Mouse (Mus musculus): ENCODE measurements around the gene Ftl1. TPM values are rescaled to one million over a fixed set of nuclear protein-coding genes. Genes with fewer than 3 reads are reported as not detected.
"Not testable (repeated sequence)": the region's sequence is repeated elsewhere in the genome, so short reads cannot be mapped to it uniquely, and the experiment has no call there.

Gene Ftl1
- 6,674 and 7,026 TPM in 2 replicates for polyA plus RNA-seq (2015; fragmentation: Nextera tagmentation; extraction: Ambion mirVana)

DNA sequence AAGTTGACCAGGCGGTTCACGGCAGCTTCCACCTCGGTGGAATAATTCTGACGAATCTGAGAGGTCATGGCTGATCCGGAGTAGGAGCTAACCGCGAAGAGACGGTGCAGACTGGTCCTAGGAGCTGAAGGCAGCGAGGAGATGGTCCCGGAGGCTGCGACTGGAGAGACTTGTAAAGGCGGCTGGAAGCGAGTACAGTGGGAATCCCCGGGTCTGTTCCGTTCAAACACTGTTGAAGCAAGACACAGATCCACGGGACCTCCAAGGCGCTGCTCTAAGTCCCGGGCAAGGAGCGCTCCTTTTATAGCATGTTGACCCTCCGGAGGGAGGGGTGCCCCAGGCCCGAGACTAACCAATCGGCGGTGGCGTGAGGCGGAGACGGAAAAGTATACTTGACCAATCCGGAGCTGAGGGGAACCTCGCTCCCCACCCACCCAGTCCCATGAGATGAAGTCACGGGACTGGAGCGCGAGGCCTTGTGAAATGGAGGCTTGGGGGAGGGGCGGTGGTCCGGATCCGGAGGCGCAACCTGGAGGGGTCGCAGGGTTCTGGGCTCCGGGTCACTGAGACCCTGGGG is at the start of gene Ftl1:
Gene Ftl1, minus strand, starts transcription at position 321 of the 577 bp plus-strand sequence.
- H3K27me3 ChIP-seq (ENCODE audit: insufficient read depth, low read length); H3K9me3 ChIP-seq (replicated peaks; ENCODE audit: low read length): not testable (repeated sequence)
- Histone ChIP-seq H3K36me3 (ENCODE audit: insufficient read depth, low read length) (peaks cover 15% of the 10 kb centered on the region; the same call in 1 of the 2 replicates), H3K4me3 (replicated peaks; ENCODE audit: low read depth, low read length) (peak within 1 kb of the TSS; percentile 83), H3K4me1 (replicated peaks; ENCODE audit: insufficient read depth, low read length) (peaks cover 22% of the 10 kb centered on the region), H3K27ac (peak within 1 kb of the TSS; percentile 89), H3K4me2 (ENCODE audit: low read length) (peak within 1 kb of the TSS; percentile 85), H3K9ac (ENCODE audit: low read depth, low read length) (peak within 1 kb of the TSS; percentile 80)
- DNase-seq (ENCODE audit: low spot score): peak; percentile 100
- peak; percentile 91 for ATAC-seq (replicated peaks; ENCODE audit: low FRiP score, low read depth)
- under 1% methylated on average over 25 of the region's 37 CpGs for WGBS

DNA sequence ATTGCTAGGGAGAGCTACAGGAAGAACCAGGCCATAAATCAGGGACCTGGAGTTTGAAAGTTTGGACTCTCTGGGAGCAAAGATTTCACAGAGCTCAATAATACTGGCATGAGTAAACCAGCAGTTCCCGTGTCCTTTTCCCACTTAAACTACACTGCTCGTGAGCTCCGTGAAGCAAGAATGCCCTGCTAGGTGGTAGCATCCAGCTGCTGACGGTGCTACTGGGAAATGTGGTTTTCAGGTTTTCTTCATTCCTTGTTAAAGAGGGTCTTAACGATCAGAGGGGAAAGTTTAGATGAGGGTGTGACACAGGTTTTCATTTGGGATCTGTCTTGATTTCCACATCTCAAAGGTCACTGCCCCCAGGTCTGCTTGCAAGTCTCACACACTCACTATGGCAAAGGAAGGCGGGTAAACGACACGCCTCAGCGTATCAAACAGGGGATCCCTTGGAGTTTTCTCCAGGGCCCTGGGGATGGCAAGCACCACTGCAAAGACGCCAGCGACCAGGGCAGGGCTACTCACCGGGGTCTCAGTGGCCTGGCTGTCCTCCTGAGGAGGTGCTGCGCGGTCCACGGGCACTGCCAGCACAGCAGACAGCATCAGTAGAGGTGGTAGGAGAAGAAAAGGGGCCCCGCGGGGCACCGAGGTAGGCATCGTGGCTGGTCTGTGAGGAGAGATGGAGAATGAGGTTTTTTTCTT is 49.6 kb upstream of the Ftl1 start:
- H3K36me3 ChIP-seq (ENCODE audit: insufficient read depth, low read length): no peaks in the 10 kb centered on the region
- H3K4me1 ChIP-seq (replicated peaks; ENCODE audit: insufficient read depth, low read length): peaks cover 14% of the 10 kb centered on the region
- peak overlapping the region; percentile 79 for H3K4me2 ChIP-seq (ENCODE audit: low read length)
- no peak for DNase-seq (ENCODE audit: low spot score)
- peak overlapping the region; percentile 92 for H3K27ac ChIP-seq
- TF ChIP-seq CTCF (IDR thresholded peaks at IDR 0.05; ENCODE audit: low read depth): no peak
- ATAC-seq (replicated peaks; ENCODE audit: low FRiP score, low read depth): 0 out of 2 replicates have a peak, but pooled peaks have one; percentile 3
- peak overlapping the region; percentile 69 for H3K4me3 ChIP-seq (replicated peaks; ENCODE audit: low read depth, low read length)
- no peaks in the 10 kb centered on the region for H3K27me3 ChIP-seq (ENCODE audit: insufficient read depth, low read length)
- WGBS: 14% methylated on average over 19 of the region's 19 CpGs
- peak overlapping the region; percentile 75 for H3K9ac ChIP-seq (ENCODE audit: low read depth, low read length)
- no peaks in the 10 kb centered on the region for H3K9me3 ChIP-seq (replicated peaks; ENCODE audit: low read length)

DNA sequence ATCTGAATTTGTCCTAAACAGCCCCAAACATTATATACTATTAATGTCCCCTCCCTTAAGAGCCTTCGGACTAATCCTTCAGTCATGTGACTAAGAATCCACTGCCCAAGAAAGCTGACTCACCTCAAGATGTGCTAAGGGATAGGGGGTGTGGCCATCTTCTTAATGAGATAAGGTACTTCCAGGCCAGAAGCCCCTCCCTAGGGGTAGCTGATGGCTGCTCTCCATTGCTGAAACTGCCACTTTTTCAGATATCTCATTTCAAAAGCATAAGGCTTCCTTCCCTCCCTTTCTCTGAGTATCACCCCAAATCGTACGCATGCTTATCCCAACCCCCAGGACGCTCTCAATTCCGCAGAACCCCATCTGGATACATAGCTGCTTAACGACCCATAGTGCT is 48.9 kb upstream of the Ftl1 start:
- peak overlapping the region; percentile 79 for H3K4me2 ChIP-seq (ENCODE audit: low read length)
- no peak overlapping the region for H3K27ac ChIP-seq
- TF ChIP-seq CTCF (IDR thresholded peaks at IDR 0.05; ENCODE audit: low read depth): no peak
- no peak for ATAC-seq (replicated peaks; ENCODE audit: low FRiP score, low read depth)
- WGBS: 40% methylated on average over 6 of the region's 6 CpGs
- DNase-seq (ENCODE audit: low spot score): no peak
- 0 out of 2 replicates have a peak overlapping the region, but pooled peaks have one; percentile 69 for H3K4me3 ChIP-seq (replicated peaks; ENCODE audit: low read depth, low read length)
- peaks cover 14% of the 10 kb centered on the region for H3K4me1 ChIP-seq (replicated peaks; ENCODE audit: insufficient read depth, low read length)
- H3K27me3 ChIP-seq (ENCODE audit: insufficient read depth, low read length): no peaks in the 10 kb centered on the region
- peak overlapping the region; percentile 75; the same call in 1 of the 2 replicates for H3K9ac ChIP-seq (ENCODE audit: low read depth, low read length)
- H3K36me3 ChIP-seq (ENCODE audit: insufficient read depth, low read length): no peaks in the 10 kb centered on the region
- H3K9me3 ChIP-seq (replicated peaks; ENCODE audit: low read length): no peaks in the 10 kb centered on the region

DNA sequence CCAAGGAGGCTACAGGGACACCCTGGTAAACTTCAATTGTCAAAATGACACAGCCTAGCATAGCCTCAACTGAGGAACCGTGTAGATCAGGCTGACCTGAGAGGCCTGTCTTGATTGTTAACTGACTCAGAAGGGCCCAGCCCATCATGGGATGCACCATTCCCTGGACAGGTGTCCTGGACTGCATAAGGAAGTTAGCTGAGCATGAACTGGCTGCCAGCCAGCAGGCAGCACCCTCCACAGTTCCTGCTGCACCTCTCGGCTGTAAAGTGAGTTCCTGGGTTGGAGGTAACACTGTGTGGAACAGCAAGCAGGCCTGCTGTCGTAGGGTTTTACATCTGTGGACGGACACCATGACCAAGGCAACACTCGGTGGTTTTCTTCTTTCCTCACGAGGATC is 47.9 kb upstream of the Ftl1 start:
- H3K9ac ChIP-seq (ENCODE audit: low read depth, low read length): no peak overlapping the region
- TF ChIP-seq CTCF (IDR thresholded peaks at IDR 0.05; ENCODE audit: low read depth): no peak
- H3K27ac ChIP-seq: no peak overlapping the region
- DNase-seq (ENCODE audit: low spot score) (no peak), ATAC-seq (replicated peaks; ENCODE audit: low FRiP score, low read depth) (no peak)
- H3K36me3 ChIP-seq (ENCODE audit: insufficient read depth, low read length): 0 out of 2 replicates have a peak, but pooled peaks cover 4% of the 10 kb centered on the region
- H3K4me1 ChIP-seq (replicated peaks; ENCODE audit: insufficient read depth, low read length): peaks cover 14% of the 10 kb centered on the region
- no peak overlapping the region for H3K4me3 ChIP-seq (replicated peaks; ENCODE audit: low read depth, low read length)
- no peaks in the 10 kb centered on the region for H3K27me3 ChIP-seq (ENCODE audit: insufficient read depth, low read length)
- H3K4me2 ChIP-seq (ENCODE audit: low read length): no peak overlapping the region
- no peaks in the 10 kb centered on the region for H3K9me3 ChIP-seq (replicated peaks; ENCODE audit: low read length)
- 82% methylated on average over 6 of the region's 6 CpGs for WGBS

DNA sequence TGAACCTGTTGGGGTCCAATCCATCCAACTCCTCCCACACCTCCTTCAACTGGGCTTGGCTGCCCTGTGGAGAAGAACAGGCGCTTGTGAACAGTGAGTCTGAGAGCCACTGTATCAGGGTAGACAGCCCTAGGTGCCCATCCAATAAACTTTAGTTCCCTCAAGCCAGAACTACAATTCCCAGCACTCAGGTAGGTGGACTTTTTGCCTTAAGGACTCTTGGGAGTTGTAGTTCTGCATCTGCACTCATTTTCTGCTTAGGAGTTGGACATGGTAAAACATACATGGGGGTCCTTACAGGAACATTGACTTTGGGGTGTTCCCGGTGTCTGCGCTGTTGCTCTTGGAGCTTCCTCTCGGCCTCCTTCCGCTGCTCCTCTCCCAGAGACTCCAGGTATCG is 38.7 kb upstream of the Ftl1 start:
- DNase-seq (ENCODE audit: low spot score): no peak

DNA sequence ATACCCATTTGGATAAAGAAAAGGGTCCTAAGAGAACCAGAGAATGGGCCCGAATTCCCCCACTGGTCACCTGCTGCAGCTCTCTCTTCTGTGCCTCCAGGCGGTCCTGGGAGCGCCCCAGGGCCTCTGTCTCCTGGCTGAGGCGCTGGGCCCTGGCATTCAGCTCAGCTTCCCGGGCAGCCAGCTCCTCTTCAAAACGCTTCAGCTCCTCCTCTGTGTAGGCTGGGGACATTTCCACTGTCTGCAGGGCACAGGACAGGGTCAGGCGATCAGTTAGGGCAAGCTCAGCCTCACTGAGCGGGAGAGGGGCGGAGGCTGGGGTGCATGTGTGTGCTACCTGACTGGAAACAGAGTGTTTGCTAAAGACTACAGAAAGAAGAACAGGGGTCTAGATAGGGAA is 34.9 kb upstream of the Ftl1 start:
- Histone ChIP-seq H3K4me1 (replicated peaks; ENCODE audit: insufficient read depth, low read length) (no peaks in the 10 kb centered on the region; the same call in 1 of the 2 replicates), H3K27me3 (ENCODE audit: insufficient read depth, low read length) (no peaks in the 10 kb centered on the region), H3K9ac (ENCODE audit: low read depth, low read length) (no peak overlapping the region), H3K27ac (no peak overlapping the region), H3K4me2 (ENCODE audit: low read length) (no peak overlapping the region), H3K36me3 (ENCODE audit: insufficient read depth, low read length) (peaks cover 58% of the 10 kb centered on the region), H3K9me3 (replicated peaks; ENCODE audit: low read length) (no peaks in the 10 kb centered on the region), H3K4me3 (replicated peaks; ENCODE audit: low read depth, low read length) (no peak overlapping the region)
- DNase-seq (ENCODE audit: low spot score): no peak
- no peak for ATAC-seq (replicated peaks; ENCODE audit: low FRiP score, low read depth)
- 84% methylated on average over 9 of the region's 9 CpGs for WGBS
- TF ChIP-seq CTCF (IDR thresholded peaks at IDR 0.05; ENCODE audit: low read depth): no peak

More for the DNA sequence above, 38.7 kb upstream of the Ftl1 start:
- Histone ChIP-seq H3K27ac (no peak overlapping the region), H3K27me3 (ENCODE audit: insufficient read depth, low read length) (no peaks in the 10 kb centered on the region), H3K4me1 (replicated peaks; ENCODE audit: insufficient read depth, low read length) (no peaks in the 10 kb centered on the region), H3K36me3 (ENCODE audit: insufficient read depth, low read length) (peaks cover 73% of the 10 kb centered on the region), H3K4me2 (ENCODE audit: low read length) (no peak overlapping the region), H3K9ac (ENCODE audit: low read depth, low read length) (no peak overlapping the region), H3K4me3 (replicated peaks; ENCODE audit: low read depth, low read length) (no peak overlapping the region), H3K9me3 (replicated peaks; ENCODE audit: low read length) (no peaks in the 10 kb centered on the region)
- 97% methylated on average over 6 of the region's 6 CpGs for WGBS
- ATAC-seq (replicated peaks; ENCODE audit: low FRiP score, low read depth): no peak
- TF ChIP-seq CTCF (IDR thresholded peaks at IDR 0.05; ENCODE audit: low read depth): no peak

Measured in kidney, postnatal 0 days (tissue).